Mouse (Mus musculus) heart, embryonic 12.5 days (tissue): ENCODE results near the gene Ctf2. TPM values are rescaled to one million over a fixed set of nuclear protein-coding genes. Genes with fewer than 3 reads are reported as not detected.
A peak's percentile ranks its signal among the peaks of the same experiment; 100 is the strongest.

ENCODE experiments used
- ATAC-seq: fragments of 200-750 bp; cut with Nextera tagmentation; 2 replicates; pipeline ENCODE4 v1.8.0; 2017; ENCODE audit warnings: moderate TSS enrichment, moderate library complexity; ENCODE audit not compliant: insufficient number of reproducible peaks, low FRiP score
- H3K27ac ChIP-seq: fragments of 300-500 bp; sonication (generic); 2 replicates; pipeline ENCODE4 v1.5.1; 2016; ENCODE audit warnings: mild to moderate bottlenecking, moderate library complexity; ENCODE audit not compliant: poor library complexity, severe bottlenecking
- H3K27me3 ChIP-seq: fragments of 300-500 bp; sonication (generic); replicated peaks from 2 replicates; pipeline ENCODE4 v1.6.1; 2016; ENCODE audit warnings: mild to moderate bottlenecking, moderate library complexity
- H3K36me3 ChIP-seq: fragments of 300-500 bp; sonication (generic); 2 replicates; pipeline ENCODE4 v1.6.1; 2016; ENCODE audit warnings: mild to moderate bottlenecking, moderate library complexity
- H3K4me1 ChIP-seq: fragments of 300-500 bp; sonication (generic); replicated peaks from 2 replicates; pipeline ENCODE4 v1.6.1; 2016; ENCODE audit warnings: mild to moderate bottlenecking
- H3K4me2 ChIP-seq: fragments of 300-500 bp; sonication (generic); 2 replicates; pipeline ENCODE4 v1.6.1; 2016; ENCODE audit warnings: mild to moderate bottlenecking, moderate library complexity
- H3K4me3 ChIP-seq: fragments of 300-500 bp; sonication (generic); 2 replicates; pipeline ENCODE4 v1.5.1; 2016; ENCODE audit warnings: mild to moderate bottlenecking
- H3K9ac ChIP-seq: fragments of 300-500 bp; sonication (generic); 2 replicates; pipeline ENCODE4 v1.6.1; 2016; ENCODE audit warnings: mild to moderate bottlenecking, moderate library complexity
- H3K9me3 ChIP-seq: fragments of 300-500 bp; sonication (generic); replicated peaks from 2 replicates; pipeline ENCODE4 v1.6.1; 2016; ENCODE audit warnings: mild to moderate bottlenecking, moderate library complexity
- WGBS: fragments of 180-500 bp; shearing (Covaris S2); methylation state at CpG from one replicate; pipeline ENCODE4 v1.1.7; 2016; 5-methylcytosine and 5-hydroxymethylcytosine counted together
- polyA plus RNA-seq: library from polyadenylated mRNA; unstranded; fragments of >200 nt; fragmentation: Nextera tagmentation; extraction: Ambion mirVana; gene quantifications from 2 replicates; pipeline ENCODE4 v1.2.1, GENCODE M21; 2016

Ctf2 gene
- polyA plus RNA-seq, 1 experiment from 2014 or later: not detected

- Histone ChIP-seq H3K9me3 (no peaks in the 10 kb centered on the region), H3K4me3 (no peak overlapping the region), H3K4me1 (peaks cover 33% of the 10 kb centered on the region), H3K9ac (no peak overlapping the region), H3K36me3 (peaks cover 5% of the 10 kb centered on the region; the same call in 1 of the 2 replicates), H3K27ac (no peak overlapping the region), H3K27me3 (no peaks in the 10 kb centered on the region), H3K4me2 (no peak overlapping the region)
- no peak for ATAC-seq
- WGBS: 35% methylated on average over 8 of the region's 8 CpGs
These were observed 49.9 kb downstream of the Ctf2 start for GRCm38 (mm10) chr7:127681888-127682553.

GRCm38 (mm10) chr7:127680541-127680940, 51.4 kb downstream of the Ctf2 start:
- Histone ChIP-seq H3K9me3 (no peaks in the 10 kb centered on the region), H3K4me3 (no peak overlapping the region), H3K27ac (no peak overlapping the region), H3K4me2 (no peak overlapping the region), H3K27me3 (no peaks in the 10 kb centered on the region), H3K36me3 (peaks cover 5% of the 10 kb centered on the region; the same call in 1 of the 2 replicates), H3K4me1 (peaks cover 27% of the 10 kb centered on the region), H3K9ac (no peak overlapping the region)
- no peak for ATAC-seq
- 90% methylated on average over 13 of the region's 13 CpGs for WGBS

DNA sequence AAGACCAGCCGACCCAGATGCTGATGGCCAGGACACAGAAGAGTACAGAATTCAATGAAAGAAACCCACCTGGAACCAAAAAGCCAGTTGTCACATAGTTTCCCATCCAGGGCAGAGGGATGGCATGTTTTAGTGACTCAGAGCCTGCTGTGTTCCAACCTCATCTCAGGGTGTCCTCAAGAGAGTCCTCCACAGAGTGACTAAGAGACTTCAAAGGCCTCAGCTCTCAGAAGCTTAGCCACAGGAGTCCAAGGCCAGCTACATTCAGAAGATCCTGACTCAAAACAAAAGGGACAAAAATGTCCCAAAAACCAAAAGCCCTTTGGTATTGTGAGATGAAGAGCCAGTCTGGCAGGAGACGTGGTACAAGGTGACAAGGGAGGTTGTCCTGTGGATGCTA, 53.2 kb downstream of the Ctf2 start:
- Histone ChIP-seq H3K27ac (no peak overlapping the region), H3K36me3 (no peaks in the 10 kb centered on the region), H3K4me3 (no peak overlapping the region), H3K4me2 (no peak overlapping the region), H3K4me1 (peaks cover 25% of the 10 kb centered on the region), H3K9ac (no peak overlapping the region), H3K27me3 (no peaks in the 10 kb centered on the region), H3K9me3 (no peaks in the 10 kb centered on the region)
- ATAC-seq: no peak
- WGBS: 80% methylated on average over 2 of the region's 2 CpGs

- H3K4me1 ChIP-seq: peaks cover 17% of the 10 kb centered on the region
- no peak overlapping the region for H3K27ac ChIP-seq
- 81% methylated on average over 4 of the region's 4 CpGs for WGBS
- no peak for ATAC-seq
- no peak overlapping the region for H3K9ac ChIP-seq
- no peak overlapping the region for H3K4me3 ChIP-seq
- H3K27me3 ChIP-seq: no peaks in the 10 kb centered on the region
- H3K9me3 ChIP-seq: no peaks in the 10 kb centered on the region
- H3K36me3 ChIP-seq: no peaks in the 10 kb centered on the region
- H3K4me2 ChIP-seq: no peak overlapping the region
These were observed 54.4 kb downstream of the Ctf2 start for GRCm38 (mm10) chr7:127677609-127678008.

DNA sequence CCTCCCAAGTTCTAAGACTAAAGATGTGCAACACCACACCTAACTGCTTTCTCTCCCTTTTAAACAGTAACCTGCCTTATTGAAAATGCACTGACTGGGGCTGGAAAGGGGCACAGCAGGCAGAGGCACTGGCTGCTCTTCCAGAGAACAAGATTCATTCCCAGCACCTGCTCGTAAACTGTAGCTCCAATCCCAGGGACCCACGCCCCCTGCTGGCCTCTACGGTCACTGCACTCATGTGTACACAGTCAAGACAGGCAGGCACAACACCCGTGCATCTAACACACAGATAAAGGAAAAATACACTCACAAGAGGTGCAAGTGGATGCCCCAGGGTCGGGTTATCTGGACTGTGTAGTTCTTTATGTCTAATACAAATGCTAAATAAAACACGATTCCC, 54.9 kb downstream of the Ctf2 start:
- Histone ChIP-seq H3K4me3 (no peak overlapping the region), H3K9ac (no peak overlapping the region), H3K27me3 (no peaks in the 10 kb centered on the region), H3K4me2 (no peak overlapping the region), H3K9me3 (no peaks in the 10 kb centered on the region), H3K36me3 (no peaks in the 10 kb centered on the region), H3K27ac (no peak overlapping the region), H3K4me1 (peaks cover 11% of the 10 kb centered on the region)
- ATAC-seq: no peak
- 69% methylated on average over 6 of the region's 6 CpGs for WGBS

DNA sequence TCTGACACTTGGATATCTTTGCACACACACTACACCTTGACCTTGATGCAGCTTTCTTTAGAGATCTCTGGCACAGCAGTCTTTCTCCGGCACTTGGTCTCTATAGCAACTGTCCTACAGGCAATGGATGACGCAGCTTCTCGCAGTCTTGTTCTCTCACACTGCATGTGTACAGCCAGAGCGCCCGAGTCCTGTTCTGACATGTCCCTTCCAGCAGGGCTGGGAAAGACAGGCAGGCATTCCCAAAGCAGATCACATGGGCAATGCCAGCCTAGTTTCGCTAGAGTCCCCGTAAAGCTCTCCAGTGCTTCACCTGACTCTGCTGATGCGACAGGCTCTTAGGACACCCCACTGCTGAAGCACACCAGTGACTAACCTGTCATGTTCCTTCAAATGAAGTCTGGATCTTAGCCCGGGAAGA, 56.6 kb downstream of the Ctf2 start:
- H3K9ac ChIP-seq: no peak overlapping the region
- H3K4me3 ChIP-seq: no peak overlapping the region
- ATAC-seq: peak; percentile 18; the same call in 1 of the 2 replicates
- no peak overlapping the region for H3K4me2 ChIP-seq
- H3K27me3 ChIP-seq: no peaks in the 10 kb centered on the region
- WGBS: 74% methylated on average over 9 of the region's 9 CpGs
- no peak overlapping the region for H3K27ac ChIP-seq
- peaks cover 5% of the 10 kb centered on the region; the same call in 1 of the 2 replicates for H3K4me1 ChIP-seq
- no peaks in the 10 kb centered on the region for H3K9me3 ChIP-seq
- no peaks in the 10 kb centered on the region for H3K36me3 ChIP-seq

GRCm38 (mm10) chr7:127674977-127675376, 57.0 kb downstream of the Ctf2 start:
- Histone ChIP-seq H3K27ac (no peak overlapping the region), H3K4me1 (peaks cover 5% of the 10 kb centered on the region; the same call in 1 of the 2 replicates), H3K27me3 (no peaks in the 10 kb centered on the region), H3K9ac (0 out of 2 replicates have a peak overlapping the region, but pooled peaks have one; percentile 25), H3K4me2 (no peak overlapping the region), H3K36me3 (no peaks in the 10 kb centered on the region), H3K4me3 (no peak overlapping the region), H3K9me3 (no peaks in the 10 kb centered on the region)
- peak; percentile 72; the same call in 1 of the 2 replicates for ATAC-seq
- WGBS: 1% methylated on average over 5 of the region's 5 CpGs

GRCm38 (mm10) chr7:127672776-127673175, 59.2 kb downstream of the Ctf2 start:
- H3K4me1 ChIP-seq: peaks cover 8% of the 10 kb centered on the region; the same call in 1 of the 2 replicates
- no peaks in the 10 kb centered on the region for H3K27me3 ChIP-seq
- no peak overlapping the region for H3K4me2 ChIP-seq
- WGBS: 63% methylated on average over 4 of the region's 4 CpGs
- ATAC-seq: no peak
- no peaks in the 10 kb centered on the region for H3K9me3 ChIP-seq
- H3K36me3 ChIP-seq: no peaks in the 10 kb centered on the region
- no peak overlapping the region for H3K4me3 ChIP-seq
- H3K9ac ChIP-seq: no peak overlapping the region
- H3K27ac ChIP-seq: no peak overlapping the region

DNA sequence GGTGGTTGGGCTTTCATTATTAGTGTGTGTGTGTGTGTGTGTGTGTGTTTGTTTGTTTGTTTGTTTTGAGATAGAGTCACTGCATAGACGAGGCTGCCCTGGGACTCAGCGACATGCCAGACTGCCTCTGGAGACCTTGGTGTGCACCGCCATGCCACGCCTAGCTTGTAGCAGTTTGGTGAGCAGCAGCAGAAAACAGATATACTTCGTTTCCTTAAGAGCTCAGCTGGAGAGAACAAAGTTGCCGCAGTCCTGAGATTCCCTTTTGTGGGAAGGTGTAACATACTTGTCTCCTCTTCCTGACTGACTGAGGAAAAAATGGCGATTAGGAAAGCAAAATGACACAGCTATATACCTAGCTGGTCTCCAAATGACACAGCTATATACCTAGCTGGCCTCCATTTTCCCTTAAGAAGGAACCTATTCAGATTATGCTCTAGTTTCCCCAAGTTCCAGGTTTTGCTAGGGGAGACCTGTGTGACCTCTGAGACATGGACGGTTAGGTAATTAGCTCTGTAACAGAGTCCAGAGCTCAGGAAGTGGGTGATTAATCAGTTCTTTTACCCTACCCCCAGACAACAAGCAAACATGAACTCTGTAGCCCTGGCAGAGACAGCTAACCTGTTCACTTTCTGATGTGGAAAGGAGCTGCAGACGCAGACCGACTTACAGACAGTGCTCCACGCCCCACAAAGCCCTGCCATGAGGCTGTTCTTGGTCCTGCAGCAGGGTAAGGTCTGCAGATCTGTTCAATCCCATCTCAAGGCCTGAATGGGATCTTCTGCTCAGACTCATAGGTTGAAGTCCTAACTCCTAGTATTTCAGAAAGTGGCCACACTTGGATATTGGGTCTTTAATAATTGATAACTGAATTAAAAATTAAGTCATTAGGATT, 59.8 kb downstream of the Ctf2 start:
- Histone ChIP-seq H3K4me1 (peaks cover 14% of the 10 kb centered on the region), H3K4me3 (no peak overlapping the region), H3K36me3 (no peaks in the 10 kb centered on the region), H3K9ac (no peak overlapping the region), H3K4me2 (no peak overlapping the region), H3K27ac (no peak overlapping the region), H3K9me3 (no peaks in the 10 kb centered on the region), H3K27me3 (no peaks in the 10 kb centered on the region)
- WGBS: 61% methylated on average over 11 of the region's 11 CpGs
- ATAC-seq: no peak
